Mouse (Mus musculus) G1E (cell line): ENCODE results near the gene Htra3.

Experiments
- CTCF ChIP-seq: IDR thresholded peaks from 2 replicates; pipeline ENCODE4 v1.5.1; 2012; ENCODE audit warnings: low read depth, low read length, inconsistent platforms, mixed read lengths
- GATA1 ChIP-seq: IDR thresholded peaks from 2 replicates; pipeline ENCODE4 v1.6.1; 2012; ENCODE audit warnings: borderline replicate concordance, low read length, inconsistent platforms, mixed read lengths
- GATA2 ChIP-seq: IDR thresholded peaks from 2 replicates; pipeline ENCODE4 v1.6.1; 2012; ENCODE audit warnings: low read depth, low read length, inconsistent platforms, borderline replicate concordance
- POLR2AphosphoS5 ChIP-seq: IDR thresholded peaks from 2 replicates; pipeline ENCODE4 v1.6.1; 2012; ENCODE audit warnings: low read depth, low read length, inconsistent platforms; ENCODE audit not compliant: insufficient replicate concordance
- TAL1 ChIP-seq: conservative IDR thresholded peaks from 2 replicates; pipeline ENCODE4 v1.6.1; 2012; ENCODE audit warnings: low read depth, low read length, inconsistent platforms, mixed read lengths

DNA sequence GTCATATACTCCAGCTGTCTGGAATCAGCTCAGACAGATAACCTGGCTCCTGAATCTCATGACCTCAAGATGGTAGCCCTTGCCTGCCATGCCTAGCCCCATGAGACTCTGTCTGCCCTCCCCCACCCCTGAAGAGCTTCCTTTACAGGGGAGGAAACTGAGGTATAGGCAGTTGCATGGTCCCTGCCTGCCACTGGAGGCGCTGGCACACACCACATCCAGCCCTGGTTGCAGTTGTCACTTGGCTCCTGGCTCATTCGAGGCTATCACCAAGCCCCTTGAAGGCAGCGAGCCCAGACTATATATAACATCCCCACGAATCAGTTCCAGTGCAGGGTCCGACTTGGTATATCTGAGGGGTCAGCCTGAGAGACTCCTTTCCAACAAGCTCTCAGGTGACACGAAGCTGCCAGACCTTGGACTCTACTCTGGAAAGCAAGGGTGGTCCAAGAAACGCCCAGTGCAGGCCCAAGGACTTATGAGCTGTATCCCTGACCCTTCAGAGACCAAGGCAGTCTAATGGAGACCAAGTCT, 52.2 kb downstream of the Htra3 start:
- no peak for TF ChIP-seq CTCF
- TF ChIP-seq GATA1 = no peak
- TF ChIP-seq TAL1 = no peak
- no peak for TF ChIP-seq POLR2AphosphoS5
- no peak for TF ChIP-seq GATA2
